Mouse (Mus musculus): ENCODE results near the gene Plpp4. TPM values are rescaled to one million over a fixed set of nuclear protein-coding genes. Genes with fewer than 3 reads are reported as not detected.
A peak's percentile ranks its signal among the peaks of the same experiment; 100 is the strongest.

The Plpp4 gene
- 1.2 and 1.4 TPM in 2 replicates for polyA plus RNA-seq (2016; fragmentation: Nextera tagmentation; extraction: Ambion mirVana)

DNA sequence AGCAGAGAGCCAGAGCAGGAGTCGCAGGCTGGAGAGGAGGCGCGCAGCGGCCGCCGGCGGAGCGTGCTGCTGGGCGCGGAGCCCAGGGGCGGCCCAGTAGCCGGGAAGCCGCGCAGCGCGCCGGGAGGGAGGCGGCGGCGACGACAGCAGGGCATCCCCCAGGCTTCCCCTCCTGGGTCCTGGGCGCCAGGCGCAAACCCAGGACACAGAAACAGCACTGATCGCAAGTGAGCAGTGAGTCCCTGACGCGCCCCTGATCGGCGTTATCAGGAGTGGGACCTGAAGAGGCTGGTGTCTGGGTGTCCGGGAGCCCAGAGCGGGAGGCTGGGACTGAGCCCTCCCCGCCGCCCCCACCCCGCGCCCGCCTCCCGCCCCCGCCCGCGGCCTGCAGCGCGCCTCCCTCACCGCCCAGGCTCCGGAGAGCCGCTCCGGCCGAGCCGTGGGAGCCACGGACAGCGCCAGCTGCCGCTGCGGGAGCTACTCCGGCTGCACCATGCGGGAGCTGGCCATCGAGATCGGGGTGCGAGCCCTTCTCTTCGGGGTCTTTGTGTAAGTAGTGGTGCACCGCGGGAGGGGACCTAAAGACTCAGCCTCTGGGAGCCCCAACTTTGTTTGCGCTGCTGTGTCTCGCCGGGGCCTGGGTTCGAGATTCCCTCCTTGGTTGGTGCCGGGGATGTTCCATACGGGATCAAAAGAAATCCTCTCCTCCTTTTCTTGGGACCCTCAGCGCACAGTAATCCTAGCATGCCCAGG is at the start of gene Plpp4:
TSS of gene Plpp4 (plus strand) at position 411 of the 753 bp plus-strand sequence.
- Histone ChIP-seq H3K36me3 (replicated peaks) (no peaks in the 10 kb centered on the region), H3K27ac (no peak within 1 kb of the TSS), H3K9me3 (no peaks in the 10 kb centered on the region), H3K4me3 (replicated peaks) (peak within 1 kb of the TSS; percentile 55), H3K4me2 (peak within 1 kb of the TSS; percentile 97), H3K27me3 (peaks cover 43% of the 10 kb centered on the region), H3K9ac (peak within 1 kb of the TSS; percentile 56), H3K4me1 (peaks cover 19% of the 10 kb centered on the region)
- ATAC-seq (ENCODE audit: low FRiP score), result peak; percentile 84
- WGBS, result under 1% methylated on average over 50 of the region's 66 CpGs

DNA sequence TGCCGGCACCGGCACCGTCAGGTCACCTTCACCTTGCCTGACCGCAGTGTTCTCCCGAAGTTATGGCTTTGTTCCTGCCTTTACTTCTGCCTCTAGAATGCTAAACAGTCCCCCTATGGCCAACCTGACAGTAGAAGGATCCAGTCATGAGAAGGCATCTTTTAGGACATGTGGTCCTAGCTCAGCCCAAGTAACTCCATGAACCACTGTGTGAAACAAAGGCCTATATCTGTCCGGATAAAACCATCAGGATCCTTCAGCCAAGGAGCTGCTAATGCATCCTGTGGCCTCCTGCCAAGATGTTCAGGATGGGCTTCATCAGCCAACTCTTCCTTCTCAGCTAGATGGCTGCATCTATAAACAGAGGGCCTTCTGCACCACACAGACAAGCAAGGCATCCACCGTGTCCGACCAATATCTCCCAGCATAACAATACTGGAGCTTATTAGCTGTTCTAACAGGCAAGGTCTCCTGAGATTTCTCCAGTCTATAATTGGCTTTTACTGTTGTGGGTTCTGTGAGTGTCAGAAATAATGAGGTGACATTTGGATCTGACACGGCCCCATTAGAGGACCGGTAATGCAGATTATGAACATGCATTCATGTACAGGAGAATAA is 40.8 kb upstream of the Plpp4 start:
- no peak overlapping the region for H3K4me3 ChIP-seq (replicated peaks)
- no peak overlapping the region for H3K4me2 ChIP-seq
- 87% methylated on average over 10 of the region's 10 CpGs for WGBS
- ATAC-seq (ENCODE audit: low FRiP score), result peak; percentile 53; the same call in 1 of the 2 replicates
- H3K27me3 ChIP-seq, result no peaks in the 10 kb centered on the region
- H3K4me1 ChIP-seq, result no peaks in the 10 kb centered on the region
- H3K9ac ChIP-seq, result no peak overlapping the region
- no peaks in the 10 kb centered on the region for H3K36me3 ChIP-seq (replicated peaks)
- no peaks in the 10 kb centered on the region for H3K9me3 ChIP-seq
- H3K27ac ChIP-seq, result no peak overlapping the region

DNA sequence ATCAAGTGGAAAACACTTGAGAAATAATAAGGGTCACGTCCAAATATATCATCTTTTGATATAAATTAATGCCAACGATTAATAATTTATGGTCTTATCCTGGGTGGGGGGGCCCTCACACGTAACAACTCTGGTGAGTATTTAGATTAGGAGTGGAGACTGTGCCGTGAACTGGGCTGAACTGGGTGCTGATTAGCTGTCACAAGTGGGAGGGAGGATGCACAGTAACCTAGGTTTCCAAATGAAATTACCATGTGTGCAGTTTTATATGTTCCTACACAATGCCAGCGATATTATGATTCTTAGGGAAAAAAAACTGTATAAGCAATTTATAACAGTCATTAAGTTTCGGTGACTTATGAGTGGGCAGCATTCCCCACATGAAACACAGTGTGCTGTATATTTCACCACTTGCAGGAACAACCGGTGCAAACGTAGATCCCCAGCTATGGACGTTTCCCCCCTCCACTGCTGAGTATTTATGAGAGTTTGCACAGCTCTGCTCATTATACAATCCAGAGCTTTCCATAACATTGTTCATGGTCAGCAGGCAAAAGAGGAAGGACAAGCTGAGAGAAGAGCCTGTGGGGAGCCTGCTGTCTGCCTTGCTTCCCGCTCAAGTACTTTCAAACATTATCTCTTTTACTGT is 40.2 kb upstream of the Plpp4 start:
- Histone ChIP-seq H3K36me3 (replicated peaks) (no peaks in the 10 kb centered on the region), H3K9me3 (no peaks in the 10 kb centered on the region), H3K4me1 (no peaks in the 10 kb centered on the region), H3K27me3 (no peaks in the 10 kb centered on the region), H3K4me2 (no peak overlapping the region), H3K9ac (no peak overlapping the region), H3K4me3 (replicated peaks) (no peak overlapping the region), H3K27ac (no peak overlapping the region; the same call in 1 of the 2 replicates)
- peak; percentile 27; the same call in 1 of the 2 replicates for ATAC-seq (ENCODE audit: low FRiP score)
- 81% methylated on average over 10 of the region's 10 CpGs for WGBS

DNA sequence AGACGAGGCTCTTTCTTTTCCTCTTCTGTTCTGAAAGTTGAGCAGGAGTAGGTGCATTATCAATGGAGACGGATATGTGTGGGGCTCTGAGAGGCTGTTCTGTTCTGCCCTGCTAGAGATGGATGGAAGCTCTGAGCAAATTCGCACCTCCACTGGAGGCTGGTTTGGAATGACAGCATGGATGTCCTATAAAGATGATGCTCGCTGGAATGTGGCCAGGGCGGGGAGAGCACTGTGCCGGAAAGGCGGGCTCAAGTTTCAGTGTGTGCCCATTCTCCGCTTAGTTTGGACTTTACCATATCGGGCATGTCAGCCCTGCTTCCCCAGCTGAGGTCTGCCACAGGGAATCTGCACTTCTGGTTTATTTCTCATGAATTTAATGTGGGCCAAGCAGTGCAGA is 35.9 kb upstream of the Plpp4 start:
- H3K4me3 ChIP-seq (replicated peaks), result no peak overlapping the region
- H3K27me3 ChIP-seq, result no peaks in the 10 kb centered on the region

DNA sequence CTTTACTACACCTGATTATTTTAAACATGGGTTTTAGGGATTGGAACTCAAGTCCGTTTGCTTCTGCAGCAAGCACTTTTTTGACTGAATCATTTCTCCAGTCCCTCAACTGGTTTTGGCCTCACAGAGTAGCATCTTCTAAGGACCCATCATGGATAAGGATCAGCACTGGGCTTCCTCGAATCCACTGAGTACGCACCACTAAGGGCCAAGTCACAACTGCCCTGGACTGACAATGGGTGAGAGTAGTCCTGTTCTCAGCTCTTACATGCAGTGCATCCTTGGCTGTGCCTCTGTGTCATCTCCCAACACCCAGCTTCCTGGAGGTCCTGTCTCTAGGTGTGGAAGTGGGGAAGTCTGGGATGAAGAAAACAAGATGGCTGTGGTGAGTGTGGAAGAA is 35.2 kb upstream of the Plpp4 start:
- ATAC-seq (ENCODE audit: low FRiP score), result no peak
- Histone ChIP-seq H3K4me2 (no peak overlapping the region), H3K9ac (no peak overlapping the region), H3K27ac (no peak overlapping the region), H3K4me1 (no peaks in the 10 kb centered on the region), H3K9me3 (no peaks in the 10 kb centered on the region), H3K27me3 (no peaks in the 10 kb centered on the region), H3K36me3 (replicated peaks) (no peaks in the 10 kb centered on the region), H3K4me3 (replicated peaks) (no peak overlapping the region)
- 93% methylated on average over 3 of the region's 3 CpGs for WGBS

More for the DNA sequence above, 35.9 kb upstream of the Plpp4 start:
- Histone ChIP-seq H3K4me1 (no peaks in the 10 kb centered on the region), H3K9me3 (no peaks in the 10 kb centered on the region), H3K36me3 (replicated peaks) (no peaks in the 10 kb centered on the region), H3K27ac (no peak overlapping the region), H3K4me2 (no peak overlapping the region), H3K9ac (no peak overlapping the region)
- ATAC-seq (ENCODE audit: low FRiP score), result no peak
- 76% methylated on average over 9 of the region's 9 CpGs for WGBS

DNA sequence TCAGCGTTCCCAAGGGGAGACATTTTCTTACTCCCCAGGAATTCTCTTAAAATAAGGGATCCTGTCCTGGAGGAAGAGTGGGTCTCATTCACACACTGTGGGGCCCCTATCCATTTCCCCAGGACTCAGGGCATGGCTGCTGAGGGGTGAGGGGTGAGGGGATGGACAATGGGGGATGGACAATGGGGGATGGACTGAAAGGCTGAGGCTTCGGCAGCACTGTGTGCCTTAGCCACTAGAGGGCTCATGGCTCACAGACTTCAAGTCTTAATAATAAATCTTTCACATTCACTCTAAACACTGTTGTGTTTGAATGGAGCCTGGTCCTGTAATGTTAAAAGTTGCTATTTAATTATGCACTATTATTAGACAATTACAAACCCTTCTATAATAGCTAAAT is 21.4 kb upstream of the Plpp4 start:
- H3K4me1 ChIP-seq, result no peaks in the 10 kb centered on the region
- WGBS, result 45% methylated on average over 2 of the region's 2 CpGs
- H3K27ac ChIP-seq, result no peak overlapping the region
- H3K9me3 ChIP-seq, result no peaks in the 10 kb centered on the region
- no peaks in the 10 kb centered on the region; the same call in 1 of the 2 replicates for H3K27me3 ChIP-seq
- 0 out of 2 replicates have a peak, but pooled peaks have one; percentile 20 for ATAC-seq (ENCODE audit: low FRiP score)
- no peak overlapping the region for H3K4me3 ChIP-seq (replicated peaks)
- no peaks in the 10 kb centered on the region for H3K36me3 ChIP-seq (replicated peaks)
- H3K4me2 ChIP-seq, result no peak overlapping the region
- no peak overlapping the region for H3K9ac ChIP-seq

DNA sequence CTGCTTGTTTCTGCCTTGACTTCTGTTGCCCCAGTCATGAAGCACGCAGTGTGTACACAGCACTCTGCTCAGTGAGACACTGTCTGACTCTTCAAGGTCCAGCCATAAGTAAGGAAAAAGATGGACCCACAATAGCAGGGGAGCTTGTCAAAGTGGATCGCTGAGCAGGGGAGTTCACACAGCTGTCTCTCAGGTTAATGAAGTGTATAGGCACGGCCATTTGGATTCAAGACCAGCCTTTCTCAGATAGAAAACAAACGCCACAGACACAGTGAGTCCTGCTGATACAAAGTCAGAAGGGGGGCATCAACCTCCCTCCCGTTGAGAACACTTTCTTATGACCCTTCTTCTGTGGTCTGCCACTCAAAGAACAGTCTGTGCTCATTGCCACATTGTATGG is 20.8 kb upstream of the Plpp4 start:
- WGBS, result 72% methylated on average over 5 of the region's 5 CpGs
- Histone ChIP-seq H3K36me3 (replicated peaks) (no peaks in the 10 kb centered on the region), H3K4me3 (replicated peaks) (no peak overlapping the region), H3K4me2 (no peak overlapping the region), H3K27me3 (no peaks in the 10 kb centered on the region; the same call in 1 of the 2 replicates), H3K9ac (no peak overlapping the region), H3K27ac (no peak overlapping the region), H3K4me1 (no peaks in the 10 kb centered on the region), H3K9me3 (no peaks in the 10 kb centered on the region)
- ATAC-seq (ENCODE audit: low FRiP score), result no peak

DNA sequence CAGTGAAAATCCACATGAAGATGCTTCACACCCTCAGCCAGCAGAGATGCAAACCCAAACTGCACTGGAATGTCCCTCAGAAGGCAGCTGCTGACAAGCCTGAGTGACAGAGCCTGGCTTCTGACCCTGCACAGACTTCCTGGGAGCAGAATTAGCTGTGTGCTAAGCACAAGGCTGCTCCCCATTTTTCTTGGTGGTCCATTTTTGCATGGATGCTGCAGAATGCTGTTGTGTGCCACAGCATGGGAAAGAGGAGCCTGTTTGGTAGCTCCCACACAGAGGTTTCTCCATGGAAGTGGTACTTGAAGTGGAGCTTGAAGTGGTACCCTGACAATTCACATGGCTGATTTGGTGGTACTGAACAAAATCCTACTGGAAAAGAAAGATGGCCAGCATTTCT is 5.8 kb upstream of the Plpp4 start:
- H3K4me1 ChIP-seq, result no peaks in the 10 kb centered on the region
- H3K4me2 ChIP-seq, result no peak overlapping the region
- no peaks in the 10 kb centered on the region for H3K36me3 ChIP-seq (replicated peaks)
- peaks cover 17% of the 10 kb centered on the region for H3K27me3 ChIP-seq
- H3K4me3 ChIP-seq (replicated peaks), result no peak overlapping the region
- no peak overlapping the region for H3K27ac ChIP-seq
- H3K9me3 ChIP-seq, result no peaks in the 10 kb centered on the region
- no peak overlapping the region for H3K9ac ChIP-seq
- no peak for ATAC-seq (ENCODE audit: low FRiP score)

DNA sequence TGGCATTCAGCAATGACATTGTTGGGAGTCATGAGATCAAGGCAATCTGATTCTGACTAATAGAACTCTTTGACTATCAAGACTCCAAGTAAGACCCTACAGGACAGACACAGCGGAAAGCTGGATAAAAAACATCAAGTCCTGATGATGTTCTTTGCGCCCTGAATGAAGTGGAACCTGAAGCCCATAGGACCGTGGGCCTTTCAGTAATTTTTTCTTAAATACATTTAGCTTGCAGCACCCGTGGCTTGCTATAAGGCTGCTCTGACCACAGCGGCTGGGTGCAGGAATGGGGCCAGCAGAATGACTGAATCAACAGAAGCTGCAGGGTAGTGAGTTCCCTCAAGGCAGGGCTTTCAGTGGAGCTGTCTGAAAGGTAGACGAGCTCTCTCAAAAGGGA is 3.4 kb upstream of the Plpp4 start:
- Histone ChIP-seq H3K9ac (no peak overlapping the region), H3K4me2 (no peak overlapping the region), H3K4me1 (peaks cover 18% of the 10 kb centered on the region), H3K36me3 (replicated peaks) (no peaks in the 10 kb centered on the region), H3K4me3 (replicated peaks) (no peak overlapping the region), H3K27ac (no peak overlapping the region), H3K9me3 (no peaks in the 10 kb centered on the region), H3K27me3 (peaks cover 41% of the 10 kb centered on the region)
- no peak for ATAC-seq (ENCODE audit: low FRiP score)
- 82% methylated on average over 6 of the region's 6 CpGs for WGBS

DNA sequence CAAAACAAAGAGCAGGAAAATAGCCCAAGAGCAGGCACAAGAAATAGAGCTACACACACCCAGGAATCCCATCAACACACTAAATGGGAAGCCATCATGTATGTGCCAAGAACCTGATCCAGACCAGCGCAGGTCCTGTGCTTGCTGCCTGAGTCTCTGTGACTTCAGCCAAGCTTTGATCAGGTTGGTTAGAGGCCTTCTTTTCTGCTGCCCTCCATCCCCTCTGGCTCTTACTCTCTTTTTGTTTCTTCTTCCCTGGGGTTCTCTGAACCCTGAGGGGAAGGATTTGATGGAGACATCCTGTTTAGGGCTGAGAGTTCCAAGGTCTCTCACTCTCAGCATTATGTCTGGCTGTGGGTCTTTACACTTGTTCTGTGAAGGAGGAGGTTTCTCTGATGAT is 2.7 kb upstream of the Plpp4 start:
- no peak for ATAC-seq (ENCODE audit: low FRiP score)
- Histone ChIP-seq H3K9me3 (no peaks in the 10 kb centered on the region), H3K4me2 (no peak overlapping the region), H3K4me3 (replicated peaks) (no peak overlapping the region), H3K27me3 (peaks cover 43% of the 10 kb centered on the region), H3K9ac (no peak overlapping the region), H3K4me1 (peaks cover 19% of the 10 kb centered on the region), H3K36me3 (replicated peaks) (no peaks in the 10 kb centered on the region), H3K27ac (no peak overlapping the region)
- WGBS, result 77% methylated on average over 1 of the region's 1 CpGs

DNA sequence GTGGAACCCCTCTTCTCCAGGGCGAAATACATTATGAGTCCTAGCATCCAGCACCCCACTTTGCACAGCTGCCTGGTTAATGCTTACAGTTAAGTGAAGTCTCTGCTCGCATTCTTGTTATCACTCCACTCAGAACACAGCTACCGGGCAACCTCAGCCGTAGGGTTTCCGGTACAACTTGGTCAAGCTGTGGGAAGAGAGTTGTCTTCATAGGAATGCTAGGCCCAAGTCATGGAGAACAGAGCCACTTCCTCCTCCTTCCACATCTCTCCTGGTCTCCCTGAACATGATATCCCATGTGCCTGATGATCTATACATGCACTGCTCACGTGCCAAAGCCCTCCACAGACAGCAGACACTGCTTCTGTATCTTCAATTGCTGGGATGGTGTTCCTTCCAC is 1.4 kb upstream of the Plpp4 start:
- Histone ChIP-seq H3K4me3 (replicated peaks) (no peak overlapping the region), H3K4me1 (peaks cover 19% of the 10 kb centered on the region), H3K27me3 (peaks cover 43% of the 10 kb centered on the region), H3K36me3 (replicated peaks) (no peaks in the 10 kb centered on the region), H3K9me3 (no peaks in the 10 kb centered on the region), H3K9ac (no peak overlapping the region), H3K4me2 (no peak overlapping the region), H3K27ac (no peak overlapping the region)
- 92% methylated on average over 6 of the region's 6 CpGs for WGBS
- no peak for ATAC-seq (ENCODE audit: low FRiP score)

DNA sequence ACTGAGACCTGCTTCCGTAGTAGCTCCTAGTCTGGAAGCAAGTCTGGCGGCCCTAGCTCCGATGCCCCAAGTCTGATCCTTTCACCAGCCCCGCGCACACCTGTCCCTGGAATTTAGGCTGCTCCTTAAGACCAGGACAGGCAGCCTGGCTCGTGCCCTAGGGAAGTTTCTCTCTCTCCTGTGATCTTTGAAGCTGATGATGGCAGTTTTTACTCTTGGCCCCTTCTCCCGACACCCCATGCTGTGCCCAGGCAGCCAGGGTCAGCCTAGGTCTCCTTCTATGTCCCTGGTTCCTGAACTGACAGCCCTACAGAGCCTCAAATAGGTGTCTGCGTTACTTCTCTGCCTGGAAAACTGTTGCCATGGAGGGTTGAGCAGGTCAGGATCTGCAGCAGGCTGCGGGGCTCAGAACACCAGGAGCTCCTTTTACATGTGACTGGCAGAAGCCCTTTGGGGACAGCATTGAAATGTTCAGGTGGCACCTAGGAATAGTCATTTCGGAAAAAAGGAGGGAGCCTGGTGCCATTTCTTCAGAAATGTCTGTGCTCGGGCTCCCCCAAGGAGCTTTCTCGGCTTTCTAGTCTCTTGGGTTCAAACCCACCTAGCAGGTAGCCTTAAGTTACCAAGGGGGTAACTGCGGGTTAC is 665 bp downstream of the Plpp4 start:
- peak overlapping the region; percentile 55 for H3K4me3 ChIP-seq (replicated peaks)
- peaks cover 43% of the 10 kb centered on the region for H3K27me3 ChIP-seq
- H3K27ac ChIP-seq, result no peak overlapping the region
- no peaks in the 10 kb centered on the region for H3K36me3 ChIP-seq (replicated peaks)
- peaks cover 19% of the 10 kb centered on the region for H3K4me1 ChIP-seq
- no peaks in the 10 kb centered on the region for H3K9me3 ChIP-seq
- H3K4me2 ChIP-seq, result peak overlapping the region; percentile 97
- H3K9ac ChIP-seq, result peak overlapping the region; percentile 56
- WGBS, result 12% methylated on average over 13 of the region's 13 CpGs
- ATAC-seq (ENCODE audit: low FRiP score), result no peak

Data from forebrain, embryonic 12.5 days (tissue).